Comparison of ENCODE assay signal across 8 mouse cellular contexts in the genomic region with DNA sequence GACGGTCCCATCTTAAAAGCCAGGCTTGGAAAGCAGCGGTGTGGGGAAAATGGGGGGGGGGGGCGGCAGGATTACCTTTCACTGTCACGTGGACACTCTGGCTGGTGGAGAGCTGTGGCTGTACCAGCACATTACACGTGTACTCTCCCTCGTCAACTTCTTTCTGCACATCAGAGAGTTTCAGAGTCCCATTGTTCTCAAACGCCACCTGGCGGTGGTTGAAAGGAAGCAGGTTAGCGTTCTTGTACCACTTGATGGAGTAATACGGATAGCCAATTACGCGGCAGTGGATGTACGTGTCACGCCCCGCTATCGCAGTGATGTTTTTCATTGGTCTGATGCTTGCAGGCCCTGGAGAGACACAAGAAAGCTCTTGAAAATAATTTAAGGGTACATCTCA.
DNase-seq lines count a peak whose midpoint lies in the region; TF ChIP-seq lines count a peak whose summit lies in the region.

No protein-coding gene starts in this region.

- peak; percentile 46 for TF ChIP-seq CTCF in lung, adult 2 months (IDR thresholded peaks at IDR 0.05; ENCODE audit: insufficient read depth, low read length)
- TF ChIP-seq CTCF in olfactory bulb, adult 2 months (IDR thresholded peaks at IDR 0.05; ENCODE audit: insufficient read depth, low read depth, low read length), result 0 out of 2 replicates have a peak, but pooled peaks have one; percentile 37

- H3K4me1 ChIP-seq in lung, adult 2 months (ENCODE audit: control insufficient read depth, insufficient read depth, low read length), result no peaks in the 10 kb centered on the region
- H3K4me1 ChIP-seq in olfactory bulb, adult 2 months (ENCODE audit: control insufficient read depth, insufficient read depth, low read length), result no peaks in the 10 kb centered on the region

- 24% methylated on average over 16 of the region's 16 CpGs for WGBS in lung, adult 2 months
- 30% methylated on average over 16 of the region's 16 CpGs for WGBS in olfactory bulb, adult 2 months

- no peak overlapping the region for H3K4me3 ChIP-seq in lung, adult 2 months (replicated peaks; ENCODE audit: extremely low read depth, low read depth, low read length)
- H3K4me3 ChIP-seq in olfactory bulb, adult 2 months (ENCODE audit: insufficient read depth, low read depth, low read length), result no peak overlapping the region

- DNase-seq in A20 (ENCODE audit: low read depth, low spot score), result peak; percentile 77
- DNase-seq in adrenal gland, postnatal 10 days, result peak; percentile 80
- DNase-seq in embryo, embryonic 9.5 days (ENCODE audit: extremely low spot score), result peak; percentile 71
- peak; percentile 67 to 79 for DNase-seq in heart, postnatal 10 days
- peak; percentile 35 to 85 for DNase-seq in layer of hippocampus, adult 18-20 months (ENCODE audit: low spot score in 2 of 2)
- peak; percentile 24 for DNase-seq in lung, adult 2 months
- DNase-seq in thymus, adult 18-20 months, result peak; percentile 18 to 34

- no peak overlapping the region for H3K27ac ChIP-seq in olfactory bulb, adult 2 months (ENCODE audit: insufficient read depth, low read depth, low read length)

- no peak for TF ChIP-seq POLR2A in lung, adult 2 months (IDR thresholded peaks at IDR 0.05; ENCODE audit: borderline replicate concordance, extremely low read depth, low read depth, low read length)
- TF ChIP-seq POLR2A in olfactory bulb, adult 2 months (IDR thresholded peaks at IDR 0.05; ENCODE audit: insufficient read depth, low read depth, low read length), result no peak

- intact Hi-C loops in heart, postnatal 10 days (cut with DNase I), result loop anchor here (1.0 kb wide), 2 partner anchors 24 to 135 kb away; no protein-coding TSS in a partner anchor

Comparison
In these comparisons a context has a peak if more than half of its experiments do, and no peak if none do; other contexts are left out.
1. DNase-seq: peak in every context shown above with its lines; median percentile 80 in adrenal gland, postnatal 10 days; 77 in A20; 73 in heart, postnatal 10 days; 71 in embryo, embryonic 9.5 days; 60 in layer of hippocampus, adult 18-20 months; 26 in thymus, adult 18-20 months; 24 in lung, adult 2 months.